Mouse (Mus musculus) left cerebral cortex, adult 2 months (tissue): ENCODE data around the gene Psmd3. TPM values are rescaled to one million over a fixed set of nuclear protein-coding genes. Genes with fewer than 3 reads are reported as not detected.
A peak's percentile ranks its signal among the peaks of the same experiment; 100 is the strongest.

Experiments
- DNase-seq, 2 experiments: peaks; one replicate each; pipeline ENCODE4 v3.0.0; 2021 to 2022; ENCODE audit warnings: low spot score in 2 of 2, mixed read lengths in 1 of 2; ENCODE audit errors: extremely low spot score in 1 of 2
- H3K27ac ChIP-seq: fragments of 200-600 bp; 2 replicates; pipeline ENCODE4 v1.8.1; 2022
- H3K4me3 ChIP-seq: fragments of 200-600 bp; 2 replicates; pipeline ENCODE4 v1.8.1; 2022
- CTCF ChIP-seq: fragments of 200-600 bp; IDR thresholded peaks from 2 replicates; pipeline ENCODE4 v1.8.1; 2022; ENCODE audit warnings: antibody characterized with exemption, mild to moderate bottlenecking, moderate library complexity
- intact Hi-C: fragments of 180-260 bp; cut with DNase I; formaldehyde crosslinking; loops from one replicate; pipeline ENCODE4 v1.15.1; 2025
- total RNA-seq, 2 experiments: library from RNA; stranded (reverse); gene quantifications; 2 replicates each; pipeline ENCODE4 v1.2.3; 2021

The Psmd3 gene
- total RNA-seq, 2 experiments from 2014 or later = 132 TPM

GRCm38 (mm10) chr11:98741051-98741620, 58.8 kb downstream of the Psmd3 start:
- intact Hi-C loops = loop anchor here (2.0 kb wide), 3 partner anchors 14 to 46 kb away; no protein-coding TSS in a partner anchor
- H3K4me3 ChIP-seq = peak overlapping the region; percentile 89
- H3K27ac ChIP-seq = peak overlapping the region; percentile 95
- TF ChIP-seq CTCF = no peak
- peak in 1 of 2 experiments; percentile 18 for DNase-seq

GRCm38 (mm10) chr11:98741622-98742396, 59.5 kb downstream of the Psmd3 start:
- Histone ChIP-seq H3K27ac (peak overlapping the region; percentile 100), H3K4me3 (peak overlapping the region; percentile 89)
- peak; percentile 82 to 85 for DNase-seq
- TF ChIP-seq CTCF = peak; percentile 57
- intact Hi-C loops = loop anchor here (2.0 kb wide), 3 partner anchors 13 to 45 kb away; no protein-coding TSS in a partner anchor

GRCm38 (mm10) chr11:98742397-98743291, 60.3 kb downstream of the Psmd3 start:
- DNase-seq = peak; percentile 38 to 45
- no peak for TF ChIP-seq CTCF
- Histone ChIP-seq H3K27ac (peak overlapping the region; percentile 100), H3K4me3 (peak overlapping the region; percentile 89)
- intact Hi-C loops = no loop called here

- Histone ChIP-seq H3K27ac (peak overlapping the region; percentile 100), H3K4me3 (peak overlapping the region; percentile 89)
- DNase-seq = peak; percentile 45 to 47
- no peak for TF ChIP-seq CTCF
- intact Hi-C loops = no loop called here
Observed at GRCm38 (mm10) chr11:98743655-98744345, 61.4 kb downstream of the Psmd3 start.

- TF ChIP-seq CTCF = no peak
- intact Hi-C loops = no loop called here
- Histone ChIP-seq H3K27ac (peak overlapping the region; percentile 100), H3K4me3 (peak overlapping the region; percentile 89)
- DNase-seq = no peak
Observed at GRCm38 (mm10) chr11:98744456-98745019, 62.2 kb downstream of the Psmd3 start.

Other genes starting within 250 kb of the Psmd3 start
- gene Mien1, start 243.6 kb upstream of the Psmd3 start, total RNA-seq = 100 to 1,000 TPM; 100 to 106 TPM
- gene Grb7, start 236.2 kb upstream of the Psmd3 start, total RNA-seq = 1 to 10 TPM; 2.0 to 2.5 TPM
- under 1 TPM; 0.11 to 0.33 TPM for gene Ikzf3, start 136.5 kb upstream of the Psmd3 start, total RNA-seq
- gene Zpbp2, start 131.5 kb upstream of the Psmd3 start, total RNA-seq = not detected
- 10 to 100 TPM; 45.9 to 47.9 TPM for gene Ormdl3, start 95.2 kb upstream of the Psmd3 start, total RNA-seq
- gene Lrrc3c, start 84.3 kb upstream of the Psmd3 start, total RNA-seq = not detected
- 10 to 100 TPM in 1 of 2 experiments, 1 to 10 TPM in 1; 8.8 to 12.1 TPM for gene Gm12355, start 56.9 kb upstream of the Psmd3 start, total RNA-seq
- gene Gsdma3, start 56.2 kb upstream of the Psmd3 start, total RNA-seq = under 1 TPM; 0.23 to 0.27 TPM
- gene Gsdma2, start 35.8 kb upstream of the Psmd3 start, total RNA-seq = not detected
- gene Gsdma, start 18.2 kb upstream of the Psmd3 start, total RNA-seq = not detected
- gene Csf3, start 18.7 kb downstream of the Psmd3 start, total RNA-seq = not detected
- 100 to 1,000 TPM; 126 to 134 TPM for gene Med24, start 46.9 kb downstream of the Psmd3 start, total RNA-seq
- gene Thra, start 58.1 kb downstream of the Psmd3 start, total RNA-seq = 100 to 1,000 TPM; 730 to 768 TPM
- 100 to 1,000 TPM in 1 of 2 experiments, 10 to 100 TPM in 1; 91.9 to 153 TPM for gene Nr1d1, start 92.8 kb downstream of the Psmd3 start, total RNA-seq
- 100 to 1,000 TPM; 178 to 192 TPM for gene Msl1, start 113.0 kb downstream of the Psmd3 start, total RNA-seq
- 10 to 100 TPM; 53.0 to 57.6 TPM for gene Casc3, start 122.4 kb downstream of the Psmd3 start, total RNA-seq
- 100 to 1,000 TPM; 144 to 153 TPM for gene Rapgefl1, start 154.2 kb downstream of the Psmd3 start, total RNA-seq
- 10 to 100 TPM; 72.7 to 73.9 TPM for gene Wipf2, start 181.1 kb downstream of the Psmd3 start, total RNA-seq
- under 1 TPM; 0.35 to 0.36 TPM for gene Cdc6, start 225.2 kb downstream of the Psmd3 start, total RNA-seq
- 10 to 100 TPM; 14.0 to 18.7 TPM for gene Rara, start 245.3 kb downstream of the Psmd3 start, total RNA-seq